In the genomic region with DNA sequence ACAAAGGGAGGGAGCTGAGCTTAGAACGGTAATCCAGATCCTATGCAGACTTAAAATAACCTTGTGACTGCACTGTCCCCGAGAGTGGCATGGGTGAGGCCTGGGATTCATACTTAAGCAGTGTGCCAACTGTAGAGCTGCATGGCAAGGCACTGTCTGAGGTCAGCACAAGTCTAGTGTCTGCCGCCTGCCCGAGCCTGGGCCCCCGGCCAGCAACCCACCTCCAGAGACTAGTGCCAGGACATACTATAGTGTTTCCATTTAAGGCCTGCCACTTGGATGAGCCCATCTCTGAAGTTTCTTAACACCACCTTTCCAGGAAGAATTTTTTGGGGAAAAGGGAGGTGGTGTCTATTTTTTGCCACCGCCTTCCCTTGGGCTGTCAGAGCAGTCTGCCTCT, we compare ENCODE assay signal across 8 mouse cellular contexts. TPM values are rescaled to one million over a fixed set of nuclear protein-coding genes. Genes with fewer than 3 reads are reported as not detected.
DNase-seq lines count a peak whose midpoint lies in the region; ATAC-seq and TF ChIP-seq lines count a peak whose summit lies in the region.

No protein-coding gene starts in this region.

- no peak for ATAC-seq in forebrain, embryonic 11.5 days (replicated peaks; ENCODE audit: low FRiP score)
- ATAC-seq in heart, postnatal 0 days (ENCODE audit: insufficient read depth, low read depth), result peak; percentile 40
- ATAC-seq in midbrain, embryonic 16.5 days, result no peak

- WGBS in lung, adult 2 months, result 25% methylated on average over 6 of the region's 6 CpGs
- WGBS in forebrain, embryonic 11.5 days, result 67% methylated on average over 6 of the region's 6 CpGs
- WGBS in heart, postnatal 0 days, result 7% methylated on average over 6 of the region's 6 CpGs
- WGBS in midbrain, embryonic 16.5 days, result 53% methylated on average over 6 of the region's 6 CpGs

- H3K9ac ChIP-seq in forebrain, embryonic 11.5 days (ENCODE audit: low read length), result no peak overlapping the region
- H3K9ac ChIP-seq in heart, postnatal 0 days (replicated peaks; ENCODE audit: low read depth, low read length), result peak overlapping the region; percentile 91
- H3K9ac ChIP-seq in midbrain, embryonic 16.5 days (ENCODE audit: low read depth, low read length), result peak overlapping the region; percentile 59

- no peaks in the 10 kb centered on the region for H3K36me3 ChIP-seq in forebrain, embryonic 11.5 days (ENCODE audit: control insufficient read depth, insufficient read depth, low read length)
- H3K36me3 ChIP-seq in heart, postnatal 0 days (replicated peaks; ENCODE audit: control insufficient read depth, insufficient read depth, low read length), result no peaks in the 10 kb centered on the region
- H3K36me3 ChIP-seq in midbrain, embryonic 16.5 days (ENCODE audit: control insufficient read depth, insufficient read depth, low read length), result no peaks in the 10 kb centered on the region

- no peaks in the 10 kb centered on the region for H3K27me3 ChIP-seq in forebrain, embryonic 11.5 days (ENCODE audit: control insufficient read depth, insufficient read depth, low read length)
- H3K27me3 ChIP-seq in heart, postnatal 0 days (ENCODE audit: control insufficient read depth, insufficient read depth, low read length), result no peaks in the 10 kb centered on the region
- H3K27me3 ChIP-seq in midbrain, embryonic 16.5 days (ENCODE audit: control insufficient read depth, insufficient read depth, low read depth, low read length), result no peaks in the 10 kb centered on the region

- H3K4me1 ChIP-seq in lung, adult 2 months (ENCODE audit: control insufficient read depth, insufficient read depth, low read length), result peaks cover 22% of the 10 kb centered on the region
- peaks cover 9% of the 10 kb centered on the region for H3K4me1 ChIP-seq in forebrain, embryonic 11.5 days (replicated peaks; ENCODE audit: control insufficient read depth, insufficient read depth, low read length)
- H3K4me1 ChIP-seq in heart, postnatal 0 days (ENCODE audit: control insufficient read depth, insufficient read depth), result peaks cover 51% of the 10 kb centered on the region
- peaks cover 43% of the 10 kb centered on the region for H3K4me1 ChIP-seq in midbrain, embryonic 16.5 days (ENCODE audit: control insufficient read depth, insufficient read depth, low read length)

- peak overlapping the region; percentile 1 for H3K4me3 ChIP-seq in lung, adult 2 months (replicated peaks; ENCODE audit: extremely low read depth, low read depth, low read length)
- H3K4me3 ChIP-seq in forebrain, embryonic 11.5 days (ENCODE audit: low read depth, low read length), result no peak overlapping the region
- H3K4me3 ChIP-seq in heart, postnatal 0 days (ENCODE audit: low read depth, low read length), result peak overlapping the region; percentile 88
- peak overlapping the region; percentile 94 for H3K4me3 ChIP-seq in midbrain, embryonic 16.5 days (ENCODE audit: low read depth, low read length)

- no peak for DNase-seq in lung, adult 2 months
- DNase-seq in lung, postnatal 25 days (ENCODE audit: low spot score), result no peak
- no peak for DNase-seq in forebrain, embryonic 11.5 days (ENCODE audit: low spot score)
- peak; percentile 69 for DNase-seq in heart, postnatal 0 days (ENCODE audit: low spot score)
- peak; percentile 71 to 80 for DNase-seq in left cerebral cortex, postnatal 36 days (ENCODE audit: low spot score in 2 of 2)
- no peak for DNase-seq in urinary bladder, postnatal 14 days (ENCODE audit: low spot score)
- DNase-seq in thymus, postnatal 0 days (ENCODE audit: low spot score), result no peak

- intact Hi-C loops in left cerebral cortex, postnatal 36 days (cut with DNase I), result loop anchor here (5.0 to 10.0 kb wide), 3 partner anchors 50 to 102 kb away; no protein-coding TSS in a partner anchor

- H3K4me2 ChIP-seq in forebrain, embryonic 11.5 days (ENCODE audit: low read depth, low read length, severe bottlenecking), result peak overlapping the region; percentile 64
- peak overlapping the region; percentile 74 for H3K4me2 ChIP-seq in heart, postnatal 0 days (ENCODE audit: low read depth, low read length)
- H3K4me2 ChIP-seq in midbrain, embryonic 16.5 days (ENCODE audit: low read length), result peak overlapping the region; percentile 75

- no peak for TF ChIP-seq POLR2A in lung, adult 2 months (IDR thresholded peaks at IDR 0.05; ENCODE audit: borderline replicate concordance, extremely low read depth, low read depth, low read length)

- H3K9me3 ChIP-seq in forebrain, embryonic 11.5 days (ENCODE audit: control insufficient read depth, low read length), result no peaks in the 10 kb centered on the region
- H3K9me3 ChIP-seq in heart, postnatal 0 days (replicated peaks; ENCODE audit: control insufficient read depth, low read length), result no peaks in the 10 kb centered on the region
- H3K9me3 ChIP-seq in midbrain, embryonic 16.5 days (replicated peaks; ENCODE audit: control insufficient read depth, low read length, poor library complexity, severe bottlenecking), result no peaks in the 10 kb centered on the region

- TF ChIP-seq EP300 in heart, postnatal 0 days (IDR thresholded peaks at IDR 0.05; ENCODE audit: low read depth), result no peak

- no peak overlapping the region for H3K27ac ChIP-seq in forebrain, embryonic 11.5 days (ENCODE audit: low read depth, low read length)
- peak overlapping the region; percentile 98 for H3K27ac ChIP-seq in heart, postnatal 0 days (ENCODE audit: low read depth)
- H3K27ac ChIP-seq in midbrain, embryonic 16.5 days (ENCODE audit: low read length), result no peak overlapping the region

- no peak for TF ChIP-seq CTCF in lung, adult 2 months (IDR thresholded peaks at IDR 0.05; ENCODE audit: insufficient read depth, low read length)
- TF ChIP-seq CTCF in heart, postnatal 0 days (IDR thresholded peaks at IDR 0.05; ENCODE audit: low read depth), result no peak

RNA-seq across cellular contexts. Expression of a gene that starts 1.7 kb away (rescaled TPM):
- polyA plus RNA-seq in lung, adult 2 months (2012; rRNA removed), result 5.0 and 9.7 TPM in 2 replicates
- 5.1 and 5.9 TPM in 2 replicates for polyA plus RNA-seq in forebrain, embryonic 11.5 days (2014; fragmentation: Nextera tagmentation; extraction: Ambion mirVana)
- 13.5 and 20.9 TPM in 2 replicates for total RNA-seq in heart, postnatal 0 days (2014; rRNA removed; ENCODE audit: low replicate concordance)
- 5.0 and 5.9 TPM in 2 replicates for polyA plus RNA-seq in heart, postnatal 0 days (2015; fragmentation: Nextera tagmentation; extraction: Ambion mirVana)
- 10 to 100 TPM; 31.0 to 31.3 TPM for total RNA-seq in left cerebral cortex, postnatal 36 days (2021)
- 4.4 and 4.9 TPM in 2 replicates for polyA plus RNA-seq in midbrain, embryonic 16.5 days (2015; fragmentation: Nextera tagmentation; extraction: Ambion mirVana)
- polyA plus RNA-seq in thymus, postnatal 0 days (2015; fragmentation: Nextera tagmentation; extraction: Ambion mirVana), result 0.95 and 1.5 TPM in 2 replicates

RNA-seq across cellular contexts. Expression of a gene that starts 1.8 kb away (rescaled TPM):
- 4.8 and 7.6 TPM in 2 replicates for polyA plus RNA-seq in lung, adult 2 months (2012; rRNA removed)
- 4.9 and 7.5 TPM in 2 replicates for polyA plus RNA-seq in forebrain, embryonic 11.5 days (2014; fragmentation: Nextera tagmentation; extraction: Ambion mirVana)
- 0.92 and 1.2 TPM in 2 replicates for total RNA-seq in heart, postnatal 0 days (2014; rRNA removed; ENCODE audit: low replicate concordance)
- polyA plus RNA-seq in heart, postnatal 0 days (2015; fragmentation: Nextera tagmentation; extraction: Ambion mirVana), result 4.3 and 6.4 TPM in 2 replicates
- 10 to 100 TPM; 28.9 to 35.9 TPM for total RNA-seq in left cerebral cortex, postnatal 36 days (2021)
- polyA plus RNA-seq in midbrain, embryonic 16.5 days (2015; fragmentation: Nextera tagmentation; extraction: Ambion mirVana), result 14.3 and 16.6 TPM in 2 replicates
- polyA plus RNA-seq in thymus, postnatal 0 days (2015; fragmentation: Nextera tagmentation; extraction: Ambion mirVana), result 1.3 and 1.7 TPM in 2 replicates

Comparison
In these comparisons a context has a peak if more than half of its experiments do, and no peak if none do; other contexts are left out.
1. DNase-seq: peak in heart, postnatal 0 days (single experiment) and left cerebral cortex, postnatal 36 days (2 of 2); none in lung, adult 2 months (single experiment), lung, postnatal 25 days (single experiment), forebrain, embryonic 11.5 days (single experiment), urinary bladder, postnatal 14 days (single experiment) and thymus, postnatal 0 days (single experiment).
2. Peak in every context shown above with its lines, with median percentiles within 50 percentile points of each other: H3K4me2 ChIP-seq.